Mouse (Mus musculus): Measurements from ENCODE around the gene Atxn7l3. TPM values are rescaled to one million over a fixed set of nuclear protein-coding genes. Genes with fewer than 3 reads are reported as not detected.

The Atxn7l3 gene
- polyA plus RNA-seq (2016; fragmentation: Nextera tagmentation; extraction: Ambion mirVana): 25.0 and 26.1 TPM in 2 replicates

DNA sequence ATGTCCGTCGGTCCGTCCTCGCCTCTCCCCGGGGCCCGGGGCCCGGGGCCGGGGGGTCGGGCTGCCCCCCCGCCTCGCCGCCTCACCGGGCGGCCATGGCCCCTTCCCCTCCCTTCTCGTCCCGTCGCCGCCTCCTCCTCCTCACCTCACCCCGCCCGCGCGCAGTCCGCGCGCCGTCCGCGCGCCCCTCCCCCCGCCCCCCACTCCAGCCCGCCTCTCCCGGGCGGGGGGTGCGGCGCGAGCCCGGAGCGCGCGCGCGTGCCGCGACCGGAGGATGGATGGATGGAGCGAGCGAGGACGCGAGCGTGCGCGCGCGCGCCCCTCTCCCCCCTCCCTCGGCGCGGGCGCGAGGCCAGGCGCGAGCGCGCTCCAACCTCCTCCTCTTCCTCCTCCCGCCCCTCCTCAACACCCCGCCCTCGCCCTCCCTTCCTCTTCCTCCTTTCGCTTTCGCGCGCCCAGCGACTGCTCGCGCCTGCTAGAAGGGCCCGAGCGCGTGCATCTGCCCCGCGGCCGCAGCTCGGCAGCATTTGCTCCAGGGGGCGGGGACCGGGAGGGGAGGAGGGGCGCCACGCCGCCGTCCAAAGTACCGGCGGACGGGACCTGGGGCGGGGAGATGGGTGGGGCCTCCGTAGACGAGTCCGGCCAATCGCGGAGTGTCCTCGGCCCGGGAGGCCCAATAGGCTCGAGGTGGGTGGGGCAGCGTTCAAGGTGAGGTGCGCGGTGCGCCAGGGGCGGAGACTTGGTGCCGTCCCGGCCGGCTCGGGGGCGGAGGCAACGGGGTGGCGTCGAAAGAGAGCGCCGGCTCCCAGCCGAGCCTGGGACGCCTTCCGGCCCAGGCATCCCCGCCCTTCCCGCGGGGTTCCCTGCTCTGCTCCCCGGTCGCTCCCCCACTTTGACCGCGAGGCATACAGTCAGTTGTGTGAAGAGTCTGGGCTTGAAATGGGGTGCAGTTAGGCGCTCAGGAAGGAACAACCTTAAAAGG lies at the start of gene Atxn7l3:
TSS of gene Atxn7l3 (minus strand) at position 141 of the 982 bp plus-strand sequence.
- Histone ChIP-seq H3K9me3 (no peaks in the 10 kb centered on the region), H3K27me3 (no peaks in the 10 kb centered on the region), H3K9ac (peak within 1 kb of the TSS; percentile 90), H3K36me3 (peaks cover 30% of the 10 kb centered on the region), H3K4me3 (peak within 1 kb of the TSS; percentile 91), H3K27ac (peak within 1 kb of the TSS; percentile 99), H3K4me1 (peaks cover 24% of the 10 kb centered on the region), H3K4me2 (replicated peaks) (peak within 1 kb of the TSS; percentile 86)
- ATAC-seq (ENCODE audit: insufficient number of reproducible peaks, insufficient read depth, low FRiP score, low TSS enrichment): peak; percentile 92
- under 1% methylated on average over 80 of the region's 125 CpGs for WGBS

GRCm38 (mm10) chr11:102344458-102344857 lies 48.0 kb upstream of the Atxn7l3 start:
- no peak overlapping the region for H3K9ac ChIP-seq
- no peaks in the 10 kb centered on the region for H3K9me3 ChIP-seq
- no peak overlapping the region for H3K4me2 ChIP-seq (replicated peaks)
- no peak for ATAC-seq (ENCODE audit: insufficient number of reproducible peaks, insufficient read depth, low FRiP score, low TSS enrichment)
- no peaks in the 10 kb centered on the region for H3K27me3 ChIP-seq
- H3K36me3 ChIP-seq: no peaks in the 10 kb centered on the region
- H3K27ac ChIP-seq: no peak overlapping the region
- H3K4me1 ChIP-seq: no peaks in the 10 kb centered on the region
- 84% methylated on average over 3 of the region's 3 CpGs for WGBS
- H3K4me3 ChIP-seq: no peak overlapping the region

- no peaks in the 10 kb centered on the region for H3K27me3 ChIP-seq
- no peaks in the 10 kb centered on the region for H3K9me3 ChIP-seq
- 69% methylated on average over 12 of the region's 12 CpGs for WGBS
- H3K4me1 ChIP-seq: no peaks in the 10 kb centered on the region
- no peak overlapping the region; the same call in 1 of the 2 replicates for H3K9ac ChIP-seq
- no peaks in the 10 kb centered on the region for H3K36me3 ChIP-seq
- no peak overlapping the region for H3K4me3 ChIP-seq
- H3K4me2 ChIP-seq (replicated peaks): no peak overlapping the region
- ATAC-seq (ENCODE audit: insufficient number of reproducible peaks, insufficient read depth, low FRiP score, low TSS enrichment): no peak
- H3K27ac ChIP-seq: no peak overlapping the region
These were observed 46.3 kb upstream of the Atxn7l3 start for GRCm38 (mm10) chr11:102342742-102343141.

- no peak overlapping the region for H3K27ac ChIP-seq
These were observed 44.7 kb upstream of the Atxn7l3 start for GRCm38 (mm10) chr11:102341101-102341500.

DNA sequence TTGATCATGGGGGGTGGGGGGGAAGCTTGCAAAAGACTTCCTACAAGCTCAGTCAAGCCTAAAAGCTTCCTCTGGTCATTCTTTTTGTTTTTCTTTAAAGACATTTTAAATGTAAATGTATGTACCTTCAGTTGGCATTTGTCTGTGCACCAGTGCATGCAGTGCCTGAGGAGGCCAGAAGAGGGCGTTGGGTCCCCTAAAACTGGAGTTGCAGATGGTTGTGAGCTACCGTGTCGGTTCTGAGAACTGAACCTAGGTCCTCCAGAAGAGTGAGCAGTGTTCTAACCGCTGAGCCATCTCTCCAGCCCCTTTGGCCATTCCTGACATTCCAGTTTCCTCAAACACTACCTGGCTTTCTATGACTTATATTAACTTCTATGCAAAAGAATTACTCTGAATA lies 43.2 kb upstream of the Atxn7l3 start:
- WGBS: 55% methylated on average over 4 of the region's 4 CpGs
- Histone ChIP-seq H3K4me1 (no peaks in the 10 kb centered on the region), H3K9me3 (no peaks in the 10 kb centered on the region), H3K9ac (no peak overlapping the region), H3K4me2 (replicated peaks) (no peak overlapping the region), H3K36me3 (no peaks in the 10 kb centered on the region), H3K27ac (no peak overlapping the region), H3K27me3 (no peaks in the 10 kb centered on the region), H3K4me3 (no peak overlapping the region)
- no peak for ATAC-seq (ENCODE audit: insufficient number of reproducible peaks, insufficient read depth, low FRiP score, low TSS enrichment)

More at GRCm38 (mm10) chr11:102341101-102341500, 44.7 kb upstream of the Atxn7l3 start:
- Histone ChIP-seq H3K9me3 (no peaks in the 10 kb centered on the region), H3K4me2 (replicated peaks) (no peak overlapping the region), H3K4me3 (no peak overlapping the region), H3K36me3 (no peaks in the 10 kb centered on the region), H3K4me1 (no peaks in the 10 kb centered on the region), H3K9ac (no peak overlapping the region), H3K27me3 (no peaks in the 10 kb centered on the region)
- WGBS: 82% methylated on average over 4 of the region's 4 CpGs
- ATAC-seq (ENCODE audit: insufficient number of reproducible peaks, insufficient read depth, low FRiP score, low TSS enrichment): no peak

DNA sequence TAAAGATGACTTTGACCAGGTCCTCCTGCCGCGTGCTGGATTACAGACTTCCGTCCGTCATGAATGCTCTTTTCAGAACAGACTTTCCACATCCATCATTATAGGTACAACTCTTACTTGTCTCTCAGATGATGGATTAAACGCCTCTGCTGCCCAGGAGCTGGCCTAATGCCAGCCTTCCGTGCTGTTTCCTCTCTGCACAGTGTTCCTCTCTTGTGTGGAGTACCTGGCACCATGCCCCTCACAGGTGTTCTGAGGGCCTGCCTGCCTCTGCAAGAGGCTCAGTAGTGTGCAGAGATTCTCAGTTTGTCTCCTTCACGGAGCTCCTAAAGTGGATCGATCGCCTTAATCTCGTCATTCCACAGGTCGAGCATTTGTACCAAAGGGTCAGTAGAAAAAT lies 42.8 kb upstream of the Atxn7l3 start:
- Histone ChIP-seq H3K9ac (no peak overlapping the region), H3K9me3 (no peaks in the 10 kb centered on the region), H3K4me2 (replicated peaks) (no peak overlapping the region), H3K4me3 (no peak overlapping the region), H3K4me1 (no peaks in the 10 kb centered on the region), H3K27me3 (no peaks in the 10 kb centered on the region), H3K36me3 (no peaks in the 10 kb centered on the region), H3K27ac (no peak overlapping the region)
- no peak for ATAC-seq (ENCODE audit: insufficient number of reproducible peaks, insufficient read depth, low FRiP score, low TSS enrichment)
- WGBS: 81% methylated on average over 11 of the region's 11 CpGs

GRCm38 (mm10) chr11:102338561-102338960 lies 42.1 kb upstream of the Atxn7l3 start:
- no peak overlapping the region for H3K4me3 ChIP-seq
- ATAC-seq (ENCODE audit: insufficient number of reproducible peaks, insufficient read depth, low FRiP score, low TSS enrichment): no peak
- no peaks in the 10 kb centered on the region for H3K36me3 ChIP-seq
- no peaks in the 10 kb centered on the region for H3K4me1 ChIP-seq
- WGBS: 59% methylated on average over 3 of the region's 3 CpGs
- H3K27me3 ChIP-seq: no peaks in the 10 kb centered on the region
- no peak overlapping the region for H3K9ac ChIP-seq
- no peak overlapping the region for H3K27ac ChIP-seq
- H3K4me2 ChIP-seq (replicated peaks): no peak overlapping the region
- no peaks in the 10 kb centered on the region for H3K9me3 ChIP-seq

DNA sequence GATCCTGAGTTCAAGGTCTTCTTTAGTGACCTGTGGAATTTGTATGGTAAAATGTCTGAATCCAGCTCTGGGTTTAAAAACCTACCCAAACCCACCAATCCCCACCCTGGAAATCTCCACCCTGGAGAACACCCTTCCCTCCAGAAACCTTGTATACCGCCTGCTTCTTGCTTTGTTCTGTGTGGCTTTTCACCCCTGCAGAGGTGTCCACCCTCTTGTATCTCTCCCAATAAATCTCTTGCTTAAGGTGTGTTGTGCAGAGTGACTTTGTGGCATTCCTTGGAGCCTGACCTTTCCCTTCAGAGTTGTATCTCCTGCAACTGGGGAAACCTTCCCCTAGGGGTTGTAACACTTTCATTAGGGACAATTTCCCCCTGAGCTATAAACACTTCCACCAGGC lies 41.5 kb upstream of the Atxn7l3 start:
- H3K36me3 ChIP-seq: no peaks in the 10 kb centered on the region

DNA sequence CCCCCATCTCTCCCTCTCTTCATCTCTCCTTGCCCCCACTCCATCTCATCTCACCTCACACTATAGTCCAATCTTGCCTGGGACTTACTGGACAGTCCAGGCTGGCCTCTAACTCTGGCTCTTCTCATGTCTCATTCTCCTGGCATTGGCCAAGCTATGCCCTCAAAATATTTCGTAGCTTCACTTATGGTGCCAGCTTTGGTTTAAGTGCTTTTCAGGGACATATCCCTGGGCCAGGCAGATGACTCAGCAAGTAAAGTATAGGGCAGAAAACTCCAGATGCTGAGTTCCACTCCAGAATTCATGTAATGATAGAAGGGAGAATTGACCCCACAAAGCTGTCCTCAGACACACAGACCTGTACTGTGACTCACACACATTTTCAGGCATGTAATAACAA lies 39.8 kb upstream of the Atxn7l3 start:
- whole genome bisulfite sequencing: 71% methylated on average over 1 of the region's 1 CpGs
- H3K4me3 ChIP-seq: no peak overlapping the region
- ATAC-seq (ENCODE audit: insufficient number of reproducible peaks, insufficient read depth, low FRiP score, low TSS enrichment): no peak
- no peaks in the 10 kb centered on the region for H3K36me3 ChIP-seq
- no peak overlapping the region for H3K4me2 ChIP-seq (replicated peaks)
- no peaks in the 10 kb centered on the region for H3K27me3 ChIP-seq
- no peak overlapping the region for H3K9ac ChIP-seq
- H3K27ac ChIP-seq: no peak overlapping the region
- H3K4me1 ChIP-seq: no peaks in the 10 kb centered on the region
- H3K9me3 ChIP-seq: no peaks in the 10 kb centered on the region

More for the DNA sequence above, 41.5 kb upstream of the Atxn7l3 start:
- no peaks in the 10 kb centered on the region for H3K4me1 ChIP-seq
- no peaks in the 10 kb centered on the region for H3K27me3 ChIP-seq
- no peaks in the 10 kb centered on the region for H3K9me3 ChIP-seq
- 52% methylated on average over 1 of the region's 1 CpGs for WGBS
- ATAC-seq (ENCODE audit: insufficient number of reproducible peaks, insufficient read depth, low FRiP score, low TSS enrichment): no peak
- no peak overlapping the region for H3K27ac ChIP-seq
- H3K4me2 ChIP-seq (replicated peaks): no peak overlapping the region
- no peak overlapping the region for H3K4me3 ChIP-seq
- H3K9ac ChIP-seq: no peak overlapping the region

- no peaks in the 10 kb centered on the region for H3K36me3 ChIP-seq
- H3K4me3 ChIP-seq: no peak overlapping the region
- no peak for ATAC-seq (ENCODE audit: insufficient number of reproducible peaks, insufficient read depth, low FRiP score, low TSS enrichment)
- H3K27me3 ChIP-seq: no peaks in the 10 kb centered on the region
- H3K4me1 ChIP-seq: no peaks in the 10 kb centered on the region
- no peak overlapping the region for H3K27ac ChIP-seq
- no peak overlapping the region for H3K4me2 ChIP-seq (replicated peaks)
- WGBS: 47% methylated on average over 9 of the region's 9 CpGs
- H3K9me3 ChIP-seq: no peaks in the 10 kb centered on the region
- no peak overlapping the region for H3K9ac ChIP-seq
These were observed 38.7 kb upstream of the Atxn7l3 start for GRCm38 (mm10) chr11:102334973-102335700.

DNA sequence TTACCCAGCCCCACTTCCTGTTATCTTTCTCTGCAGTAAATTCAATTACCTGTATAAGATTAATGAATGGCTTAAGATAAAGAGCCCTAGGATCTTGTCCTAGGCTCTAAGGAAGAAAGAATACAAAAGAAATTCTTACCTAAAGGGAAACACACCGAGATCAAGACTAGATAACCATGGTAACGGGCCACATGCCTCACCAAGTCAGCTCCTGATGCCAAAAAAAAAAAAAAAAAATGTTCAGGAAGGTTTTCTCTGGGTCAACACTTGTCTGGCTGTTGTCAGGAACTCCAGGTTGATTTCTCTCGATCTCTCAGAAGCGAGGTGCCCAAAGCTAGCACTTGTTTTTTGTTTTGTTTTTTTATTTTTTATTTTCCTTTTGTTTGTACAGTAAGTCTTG lies 37.6 kb upstream of the Atxn7l3 start:
- Histone ChIP-seq H3K9ac (no peak overlapping the region), H3K27ac (no peak overlapping the region), H3K4me1 (no peaks in the 10 kb centered on the region), H3K36me3 (no peaks in the 10 kb centered on the region), H3K9me3 (no peaks in the 10 kb centered on the region), H3K4me2 (replicated peaks) (no peak overlapping the region), H3K4me3 (no peak overlapping the region), H3K27me3 (no peaks in the 10 kb centered on the region)
- no peak for ATAC-seq (ENCODE audit: insufficient number of reproducible peaks, insufficient read depth, low FRiP score, low TSS enrichment)
- 67% methylated on average over 4 of the region's 4 CpGs for WGBS

DNA sequence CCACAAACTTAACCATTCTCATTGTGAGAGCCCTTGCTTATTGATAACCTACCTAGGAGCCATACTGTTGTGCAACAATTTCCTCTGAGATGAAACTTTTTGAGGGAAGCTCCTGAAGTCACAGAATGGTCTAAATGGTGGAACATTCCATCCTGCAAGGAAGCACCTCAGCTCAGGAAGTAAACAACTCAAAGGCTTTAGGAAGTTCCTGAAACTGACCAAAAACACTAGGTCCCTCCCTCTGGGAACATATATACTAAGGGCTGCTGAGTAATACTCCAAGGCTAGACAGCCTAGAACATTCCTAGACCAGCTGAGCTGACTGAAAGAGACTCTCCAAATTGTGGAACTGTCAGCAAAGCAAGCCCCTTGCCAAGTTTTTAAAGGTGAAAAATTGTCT lies 36.6 kb upstream of the Atxn7l3 start:
- H3K4me1 ChIP-seq: no peaks in the 10 kb centered on the region
- no peaks in the 10 kb centered on the region for H3K27me3 ChIP-seq
- no peaks in the 10 kb centered on the region for H3K36me3 ChIP-seq
- H3K9ac ChIP-seq: no peak overlapping the region
- H3K27ac ChIP-seq: no peak overlapping the region
- H3K4me2 ChIP-seq (replicated peaks): no peak overlapping the region
- no peak for ATAC-seq (ENCODE audit: insufficient number of reproducible peaks, insufficient read depth, low FRiP score, low TSS enrichment)
- H3K9me3 ChIP-seq: no peaks in the 10 kb centered on the region
- H3K4me3 ChIP-seq: no peak overlapping the region
